Mouse (Mus musculus) kidney, postnatal 25 days (tissue): ENCODE data around the gene Vps18.
A peak's percentile ranks its signal among the peaks of the same experiment; 100 is the strongest.

ENCODE experiments used
- DNase-seq, 2 experiments: peaks; one replicate each; pipeline ENCODE4 v3.0.0; 2021; ENCODE audit warnings: mixed read lengths in 2 of 2

The Vps18 gene

DNA sequence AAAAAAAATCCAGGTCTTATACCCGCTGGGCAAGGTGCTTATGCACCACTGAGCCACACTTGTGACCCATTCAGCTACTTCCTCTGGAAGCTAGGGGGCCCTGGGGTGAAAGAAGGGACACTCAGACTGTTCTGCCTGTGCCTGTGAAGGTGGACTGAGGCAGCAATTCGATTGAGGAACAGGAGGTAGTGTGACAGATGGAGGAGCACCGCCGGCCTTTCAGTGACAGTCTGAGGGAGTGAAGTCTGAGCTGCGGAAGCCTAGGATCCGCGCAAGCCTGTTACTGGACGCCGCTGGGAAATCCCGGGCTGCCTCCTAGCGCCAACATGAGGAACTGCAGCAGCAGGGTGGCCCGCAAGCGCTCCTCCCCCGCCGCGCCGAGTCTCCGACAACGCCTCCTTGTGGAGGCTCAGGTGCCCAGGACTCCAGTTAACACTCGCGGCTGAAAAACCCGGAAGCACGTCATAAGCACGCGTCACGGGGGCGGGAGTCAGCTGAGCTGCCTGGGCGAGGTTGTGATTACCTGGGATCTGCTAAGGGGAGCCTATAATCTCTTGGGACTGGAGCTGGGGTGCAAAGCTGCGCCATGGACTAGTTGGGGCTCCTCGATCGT, at the start of gene Vps18:
Gene Vps18, plus strand, starts transcription at position 471 of the 613 bp plus-strand sequence.
- DNase-seq, result peak; percentile 98

GRCm38 (mm10) chr2:119240075-119240818, 48.3 kb upstream of the Vps18 start:
- DNase-seq, result peak in 1 of 2 experiments; percentile 58

GRCm38 (mm10) chr2:119240819-119241186, 47.7 kb upstream of the Vps18 start:
- no peak for DNase-seq

DNA sequence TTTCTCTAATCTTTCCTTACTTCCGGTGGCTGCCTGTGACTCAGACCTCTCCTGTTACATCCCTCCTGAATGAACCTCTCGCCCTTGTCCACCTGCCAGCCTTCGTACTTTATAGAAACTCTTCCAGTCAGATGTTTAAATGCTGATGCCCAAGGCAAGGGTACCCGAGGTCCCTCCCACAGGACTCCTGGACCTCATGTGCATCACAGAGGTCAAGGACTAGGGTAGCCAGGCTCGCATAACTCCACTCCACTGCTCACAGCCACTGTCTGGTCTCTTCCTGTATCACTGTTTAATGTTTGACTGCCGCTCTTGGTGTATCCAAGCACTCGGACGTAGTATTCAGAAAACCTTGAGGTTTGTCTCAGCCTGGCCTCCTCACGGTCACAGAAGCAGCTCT, 46.0 kb upstream of the Vps18 start:
- peak; percentile 59 to 88 for DNase-seq

DNA sequence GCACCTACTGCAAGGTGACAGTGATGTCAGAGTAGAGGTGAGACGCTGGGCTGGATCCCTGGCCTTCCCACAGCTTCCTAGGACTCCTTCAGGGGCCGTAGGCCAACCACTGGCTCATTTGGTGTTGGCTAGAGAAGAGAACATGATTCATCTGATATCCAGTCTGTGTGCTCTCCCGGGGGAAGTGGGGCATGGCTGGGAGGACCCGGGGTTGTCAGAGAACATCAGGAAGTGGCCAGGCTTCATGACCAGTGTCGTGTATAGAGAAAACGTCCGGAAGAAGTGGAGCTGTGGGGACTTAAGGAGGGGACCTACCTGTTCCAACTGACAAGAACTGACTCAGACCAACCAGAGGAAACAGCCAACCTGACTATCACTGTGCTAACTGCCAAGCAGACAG, 43.3 kb upstream of the Vps18 start:
- DNase-seq, result no peak

DNA sequence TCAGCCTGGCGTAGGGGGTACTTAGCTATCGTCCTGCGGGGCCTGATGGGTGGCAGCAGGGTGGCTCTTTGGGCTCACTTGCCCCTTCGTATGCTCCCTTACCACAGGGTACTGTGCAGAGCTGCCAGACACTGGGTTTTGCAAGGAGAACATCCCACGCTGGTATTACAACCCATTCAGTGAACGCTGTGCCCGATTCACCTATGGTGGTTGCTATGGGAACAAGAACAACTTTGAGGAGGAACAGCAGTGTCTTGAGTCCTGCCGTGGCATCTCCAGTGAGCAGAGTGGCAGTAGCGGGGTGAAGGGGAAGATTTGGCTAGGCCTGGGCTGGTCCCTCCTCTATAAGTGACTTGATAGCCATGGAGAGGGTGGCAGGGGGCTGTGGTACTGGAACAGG, 40.6 kb upstream of the Vps18 start:
- no peak for DNase-seq

GRCm38 (mm10) chr2:119249592-119250061, 38.9 kb upstream of the Vps18 start:
- peak; percentile 43 to 70 for DNase-seq

GRCm38 (mm10) chr2:119250377-119250776, 38.2 kb upstream of the Vps18 start:
- no peak for DNase-seq

GRCm38 (mm10) chr2:119250826-119251478, 37.6 kb upstream of the Vps18 start:
- peak; percentile 90 to 92 for DNase-seq

DNA sequence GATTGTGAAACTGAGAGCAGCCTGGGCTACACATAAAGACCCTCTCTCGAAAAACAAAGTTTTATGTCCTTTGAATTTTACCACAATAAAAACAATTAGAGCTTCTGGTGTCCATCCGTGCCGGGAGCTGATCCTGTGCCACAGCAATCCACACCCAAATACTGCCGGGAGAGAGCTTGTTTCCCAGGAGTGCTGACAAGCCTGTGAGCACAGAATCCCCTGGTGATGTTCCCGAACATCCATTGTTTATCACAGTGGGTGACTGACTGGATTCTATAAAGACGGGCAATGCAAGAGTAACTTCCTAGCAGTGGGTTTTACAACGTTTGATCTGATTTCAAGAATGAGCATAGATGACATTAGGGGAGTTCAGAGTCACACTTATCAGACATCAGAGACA, 33.6 kb upstream of the Vps18 start:
- no peak for DNase-seq

GRCm38 (mm10) chr2:119260518-119260917, 28.0 kb upstream of the Vps18 start:
- DNase-seq, result no peak

GRCm38 (mm10) chr2:119261326-119261725, 27.2 kb upstream of the Vps18 start:
- DNase-seq, result no peak

- peak; percentile 85 to 91 for DNase-seq
Measured at GRCm38 (mm10) chr2:119262978-119263377, 25.6 kb upstream of the Vps18 start.

- DNase-seq, result no peak
Measured at GRCm38 (mm10) chr2:119263813-119264212, 24.7 kb upstream of the Vps18 start.

DNA sequence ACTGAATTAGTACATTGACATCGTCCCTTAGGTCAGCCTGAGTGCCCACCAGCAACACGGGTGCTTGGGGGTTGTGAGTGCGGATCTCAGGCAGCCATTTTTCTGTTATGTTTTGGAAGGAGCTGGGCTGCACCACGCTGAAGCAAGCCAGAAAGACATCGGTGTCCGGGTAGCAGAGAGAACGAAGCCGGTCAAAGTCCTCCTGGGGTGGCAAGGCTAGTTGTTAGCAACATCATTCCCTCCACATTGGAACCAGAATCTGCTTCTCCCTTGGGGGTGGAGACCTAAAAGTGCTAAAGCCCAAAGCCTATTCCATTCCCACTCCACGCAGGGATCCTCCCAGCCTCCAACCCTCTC, 18.3 kb upstream of the Vps18 start:
- DNase-seq, result peak in 1 of 2 experiments; percentile 44

DNA sequence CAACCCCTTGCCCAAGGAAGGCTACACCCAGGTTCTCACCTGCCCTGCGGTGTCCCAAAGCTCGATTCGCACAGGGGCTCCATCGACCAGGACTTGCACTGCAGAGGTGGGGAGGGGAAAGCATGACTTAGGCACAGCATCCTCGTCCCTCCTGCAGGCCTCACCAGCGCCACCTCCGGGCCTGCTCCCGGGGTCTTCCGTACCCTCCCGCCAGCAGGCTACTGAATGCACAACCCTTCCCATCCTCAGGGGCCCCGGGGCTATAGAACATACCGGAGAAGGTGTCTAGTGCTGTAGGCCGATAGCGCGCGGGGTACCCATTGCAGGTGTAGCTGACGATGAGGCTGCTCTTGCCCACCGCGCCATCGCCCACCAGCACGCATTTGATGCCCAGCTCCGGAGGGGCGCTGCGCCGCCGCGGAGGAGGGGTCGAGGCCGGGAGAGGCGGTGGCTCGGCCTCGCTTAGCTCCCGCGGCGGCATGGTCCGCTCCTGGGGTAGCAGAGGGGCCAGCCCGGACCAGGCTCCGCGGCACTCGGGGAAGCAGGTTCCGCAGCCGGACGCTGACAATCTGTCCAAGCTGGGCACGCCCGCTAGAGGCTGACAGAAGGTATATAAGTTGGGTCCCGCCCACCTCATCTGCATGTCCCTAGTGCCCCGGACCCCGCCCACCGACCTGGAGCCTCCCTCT, 17.8 kb upstream of the Vps18 start, which contains the start of gene Rhov:
Gene Rhov, minus strand, starts transcription at position 630 of the 689 bp plus-strand sequence.
- DNase-seq, result peak; percentile 85

- peak; percentile 43 to 78 for DNase-seq
Measured at GRCm38 (mm10) chr2:119274126-119274525, 14.4 kb upstream of the Vps18 start.

DNA sequence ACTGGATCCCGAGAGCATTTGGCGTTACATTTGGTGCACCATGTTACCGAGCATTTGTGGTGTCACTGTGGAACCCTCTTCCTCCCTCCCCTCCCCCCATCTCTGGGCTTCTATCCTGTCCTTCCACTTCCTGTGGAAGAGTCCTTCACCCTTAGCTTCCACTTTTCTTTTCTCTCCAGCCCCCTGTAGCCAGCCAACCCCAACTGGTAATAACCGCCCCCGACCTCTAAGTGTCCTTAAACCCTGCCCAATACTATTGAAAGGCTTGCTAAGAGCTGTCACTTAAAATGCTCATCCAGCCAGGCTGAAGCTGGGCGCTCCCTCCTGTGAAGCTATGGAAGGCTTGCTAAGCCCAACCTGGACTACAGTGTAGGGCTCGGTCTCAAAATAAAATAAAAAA, 11.6 kb upstream of the Vps18 start:
- no peak for DNase-seq

DNA sequence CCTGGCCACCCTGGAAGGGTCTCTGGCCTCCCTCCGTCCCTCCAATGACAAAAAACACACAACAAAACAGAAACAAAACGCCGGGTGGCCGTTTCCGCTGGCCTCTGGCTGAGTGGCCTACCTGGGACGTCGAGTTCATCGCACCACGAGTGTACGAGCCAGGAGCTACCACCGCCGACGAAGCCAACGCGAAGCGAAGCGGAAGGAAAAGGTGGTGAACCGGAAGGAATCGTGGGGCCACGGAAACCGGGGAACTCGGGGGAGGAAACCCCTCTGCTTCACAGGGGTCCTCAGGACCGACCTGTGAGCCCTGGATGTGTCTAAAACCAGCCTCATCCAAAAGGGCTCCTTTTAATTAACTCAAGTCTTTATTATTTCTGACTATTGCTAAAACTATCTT, 10.7 kb upstream of the Vps18 start:
- no peak for DNase-seq

- DNase-seq, result no peak
Measured at GRCm38 (mm10) chr2:119281899-119282565, 6.5 kb upstream of the Vps18 start.

- DNase-seq, result no peak
Measured at GRCm38 (mm10) chr2:119287372-119287771, 1.2 kb upstream of the Vps18 start.

DNA sequence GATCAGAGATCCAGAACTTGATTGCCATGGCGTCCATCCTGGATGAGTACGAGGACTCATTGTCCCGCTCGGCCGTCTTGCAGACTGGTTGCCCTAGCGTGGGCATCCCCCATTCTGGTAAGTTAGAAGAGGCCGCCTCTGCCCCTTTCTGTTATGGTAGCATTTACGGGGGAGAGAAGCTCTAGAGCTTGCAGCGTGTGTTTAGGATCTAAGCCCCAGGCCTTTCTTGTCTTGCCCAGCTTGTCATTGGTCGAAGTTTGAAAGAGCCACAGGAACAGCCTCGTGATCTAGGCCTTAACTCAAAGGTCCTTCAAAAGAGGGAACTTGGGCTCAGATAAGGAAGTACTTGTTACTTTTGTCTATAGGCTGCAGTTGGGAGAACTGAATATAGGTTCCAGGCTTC, 475 bp downstream of the Vps18 start:
- no peak for DNase-seq

DNA sequence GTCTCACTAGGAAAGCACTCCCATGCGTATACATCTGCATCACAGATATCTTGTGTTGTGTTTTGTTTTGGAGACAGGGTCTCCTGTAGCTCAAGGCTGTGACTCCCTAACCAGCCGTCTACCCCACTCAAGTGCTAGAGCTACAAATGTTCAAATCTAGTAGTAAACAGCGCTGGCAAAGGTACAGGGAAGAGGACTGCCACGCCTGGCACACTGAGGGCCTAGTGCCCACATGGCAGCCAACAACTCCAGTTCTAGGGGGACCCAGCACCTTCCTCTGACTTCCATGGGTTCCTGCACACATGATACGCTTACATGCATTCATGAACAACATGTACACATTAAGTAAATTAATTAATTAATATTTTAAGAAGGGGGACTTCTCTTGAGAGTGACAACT, 3.7 kb downstream of the Vps18 start:
- peak in 1 of 2 experiments; percentile 23 for DNase-seq
